Mouse (Mus musculus) cerebellum, adult 2 months (tissue): ENCODE measurements around the gene Ms4a4b. TPM values are rescaled to one million over a fixed set of nuclear protein-coding genes. Genes with fewer than 3 reads are reported as not detected.
"Not testable (repeated sequence)": the region's sequence is repeated elsewhere in the genome, so short reads cannot be mapped to it uniquely, and the experiment has no call there.

ENCODE experiments used
- DNase-seq, 2 experiments: peaks; one replicate each; pipeline ENCODE4 v3.0.0; 2021
- H3K27ac ChIP-seq: fragments of 200-500 bp; 2 replicates; pipeline ENCODE4 v1.5.1; 2012; ENCODE audit warnings: low read length, control low read depth, inconsistent platforms; ENCODE audit not compliant: insufficient read depth
- H3K27me3 ChIP-seq: fragments of 200-500 bp; 2 replicates; pipeline ENCODE4 v1.6.1; 2012; ENCODE audit warnings: inconsistent platforms, mild to moderate bottlenecking, low read length, moderate library complexity; ENCODE audit not compliant: control insufficient read depth, insufficient read depth
- H3K4me1 ChIP-seq: fragments of 200-500 bp; 2 replicates; pipeline ENCODE4 v1.6.1; 2011; ENCODE audit warnings: low read length; ENCODE audit not compliant: control insufficient read depth, insufficient read depth
- H3K4me3 ChIP-seq: fragments of 200-500 bp; replicated peaks from 2 replicates; pipeline ENCODE3; 2011; ENCODE audit warnings: mild to moderate bottlenecking, low read depth, low read length, control low read depth; ENCODE audit not compliant: insufficient read depth
- CTCF ChIP-seq: fragments of 200-500 bp; IDR thresholded peaks from 2 replicates; pipeline ENCODE4 v1.5.1; 2011; ENCODE audit warnings: low read depth, mild to moderate bottlenecking, control low read depth, low read length, moderate library complexity, borderline replicate concordance; ENCODE audit not compliant: insufficient read depth
- POLR2A ChIP-seq: fragments of 200-500 bp; IDR thresholded peaks from 2 replicates; pipeline ENCODE4 v1.6.1; 2011; ENCODE audit warnings: low read length, control low read depth, borderline replicate concordance; ENCODE audit not compliant: insufficient read depth
- WGBS: fragments of 180-500 bp; shearing (Covaris S2); methylation state at CpG from one replicate; pipeline ENCODE4 v1.1.7; 2018; 5-methylcytosine and 5-hydroxymethylcytosine counted together
- polyA plus RNA-seq: library from polyadenylated mRNA; depleted of rRNA; stranded (reverse); fragments of >200 nt; gene quantifications from 2 replicates; pipeline ENCODE4 v1.2.3, GENCODE M21; 2012; rRNA removed

Ms4a4b gene
- polyA plus RNA-seq, 1 experiment = 0.16 TPM

DNA sequence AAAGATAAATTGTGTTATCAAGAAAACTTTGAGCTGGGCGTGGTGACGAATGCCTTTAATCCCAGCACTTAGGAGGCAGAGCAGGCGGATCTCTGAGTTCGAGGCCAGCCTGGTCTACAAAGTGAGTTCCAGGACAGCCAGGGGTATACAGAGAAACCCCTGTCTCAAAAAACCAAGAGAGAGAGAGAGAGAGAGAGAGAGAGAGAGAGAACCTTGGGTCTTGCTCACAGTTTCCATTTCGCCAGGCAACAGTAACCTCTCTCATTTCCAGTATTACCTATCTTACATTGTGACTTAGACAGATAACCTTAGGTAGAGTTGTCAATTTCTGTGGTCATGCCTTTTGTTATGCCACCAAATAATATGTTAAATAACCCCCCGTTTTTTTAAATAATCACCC is 53.0 kb downstream of the Ms4a4b start:
- Histone ChIP-seq H3K27ac (no peak overlapping the region), H3K27me3 (no peaks in the 10 kb centered on the region), H3K4me3 (no peak overlapping the region), H3K4me1 (no peaks in the 10 kb centered on the region)
- no peak for DNase-seq
- 85% methylated on average over 6 of the region's 6 CpGs for whole genome bisulfite sequencing
- TF ChIP-seq CTCF = no peak
- TF ChIP-seq POLR2A = no peak

- not testable (repeated sequence) for H3K27me3 ChIP-seq, H3K4me1 ChIP-seq, H3K4me3 ChIP-seq, DNase-seq, H3K27ac ChIP-seq
- 80% methylated on average over 1 of the region's 1 CpGs for WGBS
These were observed 53.9 kb downstream of the Ms4a4b start for GRCm38 (mm10) chr19:11497300-11497699.

GRCm38 (mm10) chr19:11500796-11501195 is 57.4 kb downstream of the Ms4a4b start:
- no peak overlapping the region for H3K4me3 ChIP-seq
- H3K27ac ChIP-seq = no peak overlapping the region
- DNase-seq = no peak
- no peaks in the 10 kb centered on the region for H3K27me3 ChIP-seq
- 95% methylated on average over 1 of the region's 1 CpGs for WGBS
- no peaks in the 10 kb centered on the region for H3K4me1 ChIP-seq
- TF ChIP-seq CTCF = no peak
- no peak for TF ChIP-seq POLR2A

GRCm38 (mm10) chr19:11501326-11501725 is 58.0 kb downstream of the Ms4a4b start:
- WGBS = 91% methylated on average over 4 of the region's 4 CpGs
- H3K27ac ChIP-seq = no peak overlapping the region
- H3K4me1 ChIP-seq = no peaks in the 10 kb centered on the region
- no peaks in the 10 kb centered on the region for H3K27me3 ChIP-seq
- no peak for DNase-seq
- TF ChIP-seq POLR2A = no peak
- no peak for TF ChIP-seq CTCF
- H3K4me3 ChIP-seq = no peak overlapping the region

- WGBS = 91% methylated on average over 1 of the region's 1 CpGs
- Histone ChIP-seq H3K4me3 (no peak overlapping the region), H3K27me3 (no peaks in the 10 kb centered on the region), H3K4me1 (no peaks in the 10 kb centered on the region), H3K27ac (no peak overlapping the region)
- no peak for TF ChIP-seq POLR2A
- no peak for DNase-seq
These were observed 61.5 kb downstream of the Ms4a4b start for GRCm38 (mm10) chr19:11504857-11505256.

DNA sequence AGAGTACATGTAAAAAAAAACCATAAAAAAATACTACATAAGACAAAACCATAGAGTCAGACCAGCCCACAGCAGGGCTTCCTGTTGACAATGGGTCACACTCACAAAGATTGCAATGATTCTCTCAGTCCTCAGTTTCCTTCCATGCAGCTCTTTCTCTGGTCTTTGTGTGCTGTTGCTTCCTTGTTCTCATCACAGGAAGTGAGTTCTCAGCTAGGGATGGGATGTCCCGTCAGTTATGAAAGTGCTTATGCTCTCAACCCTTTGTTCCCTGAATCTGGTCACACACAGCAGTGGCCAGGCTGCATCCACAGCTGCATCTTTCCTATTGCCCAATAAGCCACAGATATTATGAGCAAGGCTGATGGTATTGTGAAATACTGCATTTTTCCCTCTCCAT is 70.1 kb downstream of the Ms4a4b start:
- no peaks in the 10 kb centered on the region for H3K4me1 ChIP-seq
- no peak overlapping the region for H3K4me3 ChIP-seq
- DNase-seq = no peak
- H3K27ac ChIP-seq = no peak overlapping the region
- no peak for TF ChIP-seq POLR2A
- TF ChIP-seq CTCF = no peak
- 51% methylated on average over 1 of the region's 1 CpGs for WGBS
- no peaks in the 10 kb centered on the region for H3K27me3 ChIP-seq

DNA sequence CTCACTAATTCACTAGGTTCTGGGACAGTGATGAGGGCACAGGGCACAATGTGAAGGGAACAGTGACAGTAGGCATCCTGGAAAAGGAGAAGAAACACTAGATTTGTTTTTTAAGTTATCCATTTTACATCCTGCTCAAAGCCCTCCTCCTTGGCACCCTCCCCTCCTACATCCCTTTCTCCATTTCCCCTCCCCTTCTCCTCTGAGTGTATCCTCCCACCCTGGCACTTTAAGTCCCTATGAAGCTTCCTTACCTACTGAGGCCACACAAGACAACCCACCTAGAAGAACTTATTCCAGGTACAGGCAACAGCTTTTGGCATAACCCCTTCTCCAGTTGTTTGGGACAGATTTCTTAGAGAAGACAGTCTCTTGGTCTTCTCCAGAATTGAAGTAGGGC is 72.9 kb downstream of the Ms4a4b start, which contains the start of gene Ms4a6b:
Gene Ms4a6b (plus strand): TSS at position 267 of the 400 bp plus-strand sequence.
- DNase-seq = no peak
- Histone ChIP-seq H3K4me1 (no peaks in the 10 kb centered on the region), H3K4me3 (no peak within 1 kb of the TSS), H3K27me3 (no peaks in the 10 kb centered on the region), H3K27ac (no peak within 1 kb of the TSS)
- TF ChIP-seq CTCF = no peak
- no peak for TF ChIP-seq POLR2A

Other genes with a start within 250 kb of the Ms4a4b start
- not detected in 2 replicates for gene Ms4a13, start 246.8 kb upstream of the Ms4a4b start, polyA plus RNA-seq
- gene Ms4a12, start 211.1 kb upstream of the Ms4a4b start, polyA plus RNA-seq = not detected in 2 replicates
- 0.05 and 0.10 TPM in 2 replicates for gene Ms4a1, start 177.3 kb upstream of the Ms4a4b start, polyA plus RNA-seq
- not detected in 2 replicates for gene Ms4a5, start 159.7 kb upstream of the Ms4a4b start, polyA plus RNA-seq
- gene Ms4a14, start 129.1 kb upstream of the Ms4a4b start, polyA plus RNA-seq = 0.07 and 0.13 TPM in 2 replicates
- gene Ms4a7, start 107.4 kb upstream of the Ms4a4b start, polyA plus RNA-seq = 0.33 and 0.71 TPM in 2 replicates
- gene Ms4a4a, start 68.0 kb upstream of the Ms4a4b start, polyA plus RNA-seq = 0.14 and 0.31 TPM in 2 replicates
- 0.18 TPM in 1 of 2 replicates, not detected in the other for gene Ms4a4c, start 38.8 kb upstream of the Ms4a4b start, polyA plus RNA-seq
- gene Ms4a6c, start 25.8 kb downstream of the Ms4a4b start, polyA plus RNA-seq = 0.25 and 0.32 TPM in 2 replicates
- gene Gm8369, start 42.4 kb downstream of the Ms4a4b start, polyA plus RNA-seq = not detected in 2 replicates
- 0.43 and 0.57 TPM in 2 replicates for gene Ms4a6b, start 73.0 kb downstream of the Ms4a4b start, polyA plus RNA-seq
- gene Ms4a4d, start 93.2 kb downstream of the Ms4a4b start, polyA plus RNA-seq = 0.10 and 0.28 TPM in 2 replicates
- gene Ms4a6d, start 161.3 kb downstream of the Ms4a4b start, polyA plus RNA-seq = 0.48 and 0.54 TPM in 2 replicates
- not detected in 2 replicates for gene Ms4a2, start 180.2 kb downstream of the Ms4a4b start, polyA plus RNA-seq
- gene Ms4a3, start 197.3 kb downstream of the Ms4a4b start, polyA plus RNA-seq = not detected in 2 replicates
- gene Oosp2, start 217.0 kb downstream of the Ms4a4b start, polyA plus RNA-seq = not detected in 2 replicates
- not detected in 2 replicates for gene Oosp1, start 247.6 kb downstream of the Ms4a4b start, polyA plus RNA-seq